Mouse (Mus musculus): ENCODE results near the gene Zfp61. TPM values are rescaled to one million over a fixed set of nuclear protein-coding genes. Genes with fewer than 3 reads are reported as not detected.

The Zfp61 gene
- polyA plus RNA-seq, 1 experiment from 2014 or later: 43.4 TPM

GRCm38 (mm10) chr7:24326273-24327135 is 25.5 kb upstream of the Zfp61 start:
- Histone ChIP-seq H3K9ac (ENCODE audit: low read length) (peak overlapping the region; percentile 50), H3K4me2 (ENCODE audit: low read depth, low read length, severe bottlenecking) (peak overlapping the region; percentile 44), H3K27me3 (ENCODE audit: control insufficient read depth, insufficient read depth, low read length) (no peaks in the 10 kb centered on the region), H3K4me3 (ENCODE audit: low read depth, low read length) (peak overlapping the region; percentile 21), H3K4me1 (replicated peaks; ENCODE audit: control insufficient read depth, insufficient read depth, low read length) (peaks cover 3% of the 10 kb centered on the region; the same call in 1 of the 2 replicates), H3K27ac (ENCODE audit: low read depth, low read length) (no peak overlapping the region), H3K36me3 (ENCODE audit: control insufficient read depth, insufficient read depth, low read length) (no peaks in the 10 kb centered on the region), H3K9me3 (ENCODE audit: control insufficient read depth, low read length) (peaks cover 3% of the 10 kb centered on the region; the same call in 1 of the 2 replicates)
- 42% methylated on average over 20 of the region's 20 CpGs for WGBS
- peak; percentile 75 for ATAC-seq (replicated peaks; ENCODE audit: low FRiP score)
- no peak for DNase-seq (ENCODE audit: low spot score)

- peaks cover 3% of the 10 kb centered on the region; the same call in 1 of the 2 replicates for H3K9me3 ChIP-seq (ENCODE audit: control insufficient read depth, low read length)
- peak overlapping the region; percentile 21 for H3K4me3 ChIP-seq (ENCODE audit: low read depth, low read length)
- no peaks in the 10 kb centered on the region for H3K27me3 ChIP-seq (ENCODE audit: control insufficient read depth, insufficient read depth, low read length)
- 3% methylated on average over 13 of the region's 13 CpGs for WGBS
- no peak overlapping the region for H3K27ac ChIP-seq (ENCODE audit: low read depth, low read length)
- H3K36me3 ChIP-seq (ENCODE audit: control insufficient read depth, insufficient read depth, low read length): no peaks in the 10 kb centered on the region
- H3K4me2 ChIP-seq (ENCODE audit: low read depth, low read length, severe bottlenecking): peak overlapping the region; percentile 44
- ATAC-seq (replicated peaks; ENCODE audit: low FRiP score): peak; percentile 84
- DNase-seq (ENCODE audit: low spot score): peak; percentile 70
- peak overlapping the region; percentile 50 for H3K9ac ChIP-seq (ENCODE audit: low read length)
- H3K4me1 ChIP-seq (replicated peaks; ENCODE audit: control insufficient read depth, insufficient read depth, low read length): peaks cover 3% of the 10 kb centered on the region; the same call in 1 of the 2 replicates
Measured at GRCm38 (mm10) chr7:24325675-24326128, 24.7 kb upstream of the Zfp61 start.

- WGBS: 86% methylated on average over 6 of the region's 6 CpGs
- no peak for ATAC-seq (replicated peaks; ENCODE audit: low FRiP score)
- Histone ChIP-seq H3K4me1 (replicated peaks; ENCODE audit: control insufficient read depth, insufficient read depth, low read length) (peaks cover 3% of the 10 kb centered on the region; the same call in 1 of the 2 replicates), H3K27me3 (ENCODE audit: control insufficient read depth, insufficient read depth, low read length) (no peaks in the 10 kb centered on the region), H3K27ac (ENCODE audit: low read depth, low read length) (no peak overlapping the region), H3K9me3 (ENCODE audit: control insufficient read depth, low read length) (peaks cover 3% of the 10 kb centered on the region; the same call in 1 of the 2 replicates), H3K4me3 (ENCODE audit: low read depth, low read length) (no peak overlapping the region), H3K9ac (ENCODE audit: low read length) (no peak overlapping the region), H3K36me3 (ENCODE audit: control insufficient read depth, insufficient read depth, low read length) (no peaks in the 10 kb centered on the region), H3K4me2 (ENCODE audit: low read depth, low read length, severe bottlenecking) (no peak overlapping the region)
- no peak for DNase-seq (ENCODE audit: low spot score)
Measured at GRCm38 (mm10) chr7:24325197-24325596, 24.2 kb upstream of the Zfp61 start.

- Histone ChIP-seq H3K9ac (ENCODE audit: low read length) (no peak overlapping the region), H3K27ac (ENCODE audit: low read depth, low read length) (no peak overlapping the region), H3K4me3 (ENCODE audit: low read depth, low read length) (no peak overlapping the region), H3K4me2 (ENCODE audit: low read depth, low read length, severe bottlenecking) (no peak overlapping the region), H3K4me1 (replicated peaks; ENCODE audit: control insufficient read depth, insufficient read depth, low read length) (peaks cover 3% of the 10 kb centered on the region; the same call in 1 of the 2 replicates), H3K9me3 (ENCODE audit: control insufficient read depth, low read length) (peaks cover 3% of the 10 kb centered on the region; the same call in 1 of the 2 replicates), H3K36me3 (ENCODE audit: control insufficient read depth, insufficient read depth, low read length) (no peaks in the 10 kb centered on the region), H3K27me3 (ENCODE audit: control insufficient read depth, insufficient read depth, low read length) (no peaks in the 10 kb centered on the region)
- ATAC-seq (replicated peaks; ENCODE audit: low FRiP score) (no peak), DNase-seq (ENCODE audit: low spot score) (no peak)
- WGBS: 80% methylated on average over 4 of the region's 4 CpGs
Measured at GRCm38 (mm10) chr7:24322593-24322992, 21.6 kb upstream of the Zfp61 start.

GRCm38 (mm10) chr7:24318942-24319341 is 17.9 kb upstream of the Zfp61 start:
- H3K4me1 ChIP-seq (replicated peaks; ENCODE audit: control insufficient read depth, insufficient read depth, low read length): peaks cover 5% of the 10 kb centered on the region; the same call in 1 of the 2 replicates
- H3K27me3 ChIP-seq (ENCODE audit: control insufficient read depth, insufficient read depth, low read length): no peaks in the 10 kb centered on the region
- 78% methylated on average over 6 of the region's 6 CpGs for WGBS
- H3K9ac ChIP-seq (ENCODE audit: low read length): no peak overlapping the region
- H3K27ac ChIP-seq (ENCODE audit: low read depth, low read length): no peak overlapping the region
- H3K36me3 ChIP-seq (ENCODE audit: control insufficient read depth, insufficient read depth, low read length): no peaks in the 10 kb centered on the region
- no peak for DNase-seq (ENCODE audit: low spot score)
- H3K4me2 ChIP-seq (ENCODE audit: low read depth, low read length, severe bottlenecking): no peak overlapping the region
- no peak overlapping the region for H3K4me3 ChIP-seq (ENCODE audit: low read depth, low read length)
- H3K9me3 ChIP-seq (ENCODE audit: control insufficient read depth, low read length): peaks cover under 1% of the 10 kb centered on the region; the same call in 1 of the 2 replicates
- no peak for ATAC-seq (replicated peaks; ENCODE audit: low FRiP score)

GRCm38 (mm10) chr7:24316567-24317092 is 15.6 kb upstream of the Zfp61 start, which contains the start of gene Zfp94:
TSS of gene Zfp94 (minus strand) at chr7:24316666.
- Histone ChIP-seq H3K27ac (ENCODE audit: low read depth, low read length) (no peak within 1 kb of the TSS; the same call in 1 of the 2 replicates), H3K36me3 (ENCODE audit: control insufficient read depth, insufficient read depth, low read length) (no peaks in the 10 kb centered on the region), H3K4me2 (ENCODE audit: low read depth, low read length, severe bottlenecking) (peak within 1 kb of the TSS; percentile 86), H3K4me1 (replicated peaks; ENCODE audit: control insufficient read depth, insufficient read depth, low read length) (peaks cover 5% of the 10 kb centered on the region; the same call in 1 of the 2 replicates), H3K9me3 (ENCODE audit: control insufficient read depth, low read length) (no peaks in the 10 kb centered on the region), H3K27me3 (ENCODE audit: control insufficient read depth, insufficient read depth, low read length) (no peaks in the 10 kb centered on the region), H3K4me3 (ENCODE audit: low read depth, low read length) (peak within 1 kb of the TSS; percentile 59), H3K9ac (ENCODE audit: low read length) (peak within 1 kb of the TSS; percentile 73)
- DNase-seq (ENCODE audit: low spot score) (peak; percentile 95), ATAC-seq (replicated peaks; ENCODE audit: low FRiP score) (peak; percentile 94)
- 2% methylated on average over 33 of the region's 33 CpGs for WGBS

GRCm38 (mm10) chr7:24315726-24316566 is 14.9 kb upstream of the Zfp61 start:
- H3K36me3 ChIP-seq (ENCODE audit: control insufficient read depth, insufficient read depth, low read length): no peaks in the 10 kb centered on the region
- DNase-seq (ENCODE audit: low spot score) (no peak), ATAC-seq (replicated peaks; ENCODE audit: low FRiP score) (0 out of 2 replicates have a peak, but pooled peaks have one; percentile 20)
- no peaks in the 10 kb centered on the region for H3K27me3 ChIP-seq (ENCODE audit: control insufficient read depth, insufficient read depth, low read length)
- peak overlapping the region; percentile 86 for H3K4me2 ChIP-seq (ENCODE audit: low read depth, low read length, severe bottlenecking)
- H3K4me3 ChIP-seq (ENCODE audit: low read depth, low read length): peak overlapping the region; percentile 59
- WGBS: 33% methylated on average over 29 of the region's 29 CpGs
- H3K27ac ChIP-seq (ENCODE audit: low read depth, low read length): no peak overlapping the region
- H3K9me3 ChIP-seq (ENCODE audit: control insufficient read depth, low read length): no peaks in the 10 kb centered on the region
- peak overlapping the region; percentile 73 for H3K9ac ChIP-seq (ENCODE audit: low read length)
- H3K4me1 ChIP-seq (replicated peaks; ENCODE audit: control insufficient read depth, insufficient read depth, low read length): peaks cover 5% of the 10 kb centered on the region; the same call in 1 of the 2 replicates
